Mouse (Mus musculus) testis, postnatal 10 days (tissue): ENCODE data around the gene Gm36028.

Experiments
- DNase-seq: peaks from one replicate; pipeline ENCODE4 v3.0.0; 2021; ENCODE audit warnings: low spot score

Gene Gm36028

DNA sequence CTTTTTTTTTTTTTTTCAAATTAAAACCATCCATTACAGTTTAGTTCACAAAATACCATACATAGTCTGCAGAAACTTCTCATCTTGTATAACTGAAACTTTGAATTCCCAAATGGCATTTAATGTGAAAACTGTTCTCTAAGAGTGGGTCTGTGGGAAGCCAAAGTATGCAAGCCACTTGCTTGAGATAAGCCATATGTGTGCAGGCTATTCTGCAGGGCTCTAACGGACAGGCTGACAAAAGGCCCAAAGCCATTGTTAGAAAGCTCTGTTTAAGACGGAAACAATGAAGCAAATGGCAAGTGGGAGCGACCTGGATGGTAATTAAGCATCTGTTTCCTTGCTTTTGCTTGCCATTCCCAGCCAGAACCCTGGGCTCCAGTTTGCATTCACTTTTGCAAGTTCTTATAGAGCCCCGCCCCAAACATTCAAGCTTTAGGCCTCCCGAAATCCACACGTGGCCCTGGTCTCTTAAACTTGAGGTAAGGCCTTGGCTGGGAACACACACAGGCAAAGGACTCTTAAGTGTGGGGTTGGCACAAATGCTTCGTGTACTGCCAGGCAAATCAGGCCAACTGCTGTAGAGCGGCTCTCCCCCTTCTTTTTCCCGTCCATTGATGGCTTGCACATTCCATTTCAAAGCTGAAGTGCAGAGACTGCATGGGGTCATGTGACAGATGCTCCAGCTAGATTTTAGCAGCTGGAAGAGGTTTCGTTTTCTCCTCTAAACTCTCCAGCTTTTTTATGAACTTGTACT is 51.9 kb downstream of the Gm36028 start:
- DNase-seq = no peak

DNA sequence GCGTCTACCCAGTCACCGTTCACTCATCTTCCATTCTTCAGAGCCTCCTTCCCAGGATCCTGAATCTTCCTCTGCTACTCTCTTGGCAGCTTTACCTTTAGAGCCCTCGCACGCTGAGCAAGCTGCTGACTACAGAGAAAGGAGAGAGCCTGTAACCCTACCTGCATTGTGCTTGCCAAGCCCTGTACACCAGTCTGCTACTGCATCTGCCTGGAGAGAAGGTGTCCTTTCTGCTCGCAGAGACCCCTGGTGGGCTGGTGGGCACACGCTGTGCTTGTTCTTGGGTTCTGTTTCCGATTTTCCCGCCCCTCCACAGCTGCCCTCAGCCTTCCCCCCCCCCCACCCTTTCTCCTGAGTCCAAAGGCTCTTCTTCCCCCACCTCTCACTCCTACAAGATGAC is 53.7 kb downstream of the Gm36028 start:
- DNase-seq = no peak

DNA sequence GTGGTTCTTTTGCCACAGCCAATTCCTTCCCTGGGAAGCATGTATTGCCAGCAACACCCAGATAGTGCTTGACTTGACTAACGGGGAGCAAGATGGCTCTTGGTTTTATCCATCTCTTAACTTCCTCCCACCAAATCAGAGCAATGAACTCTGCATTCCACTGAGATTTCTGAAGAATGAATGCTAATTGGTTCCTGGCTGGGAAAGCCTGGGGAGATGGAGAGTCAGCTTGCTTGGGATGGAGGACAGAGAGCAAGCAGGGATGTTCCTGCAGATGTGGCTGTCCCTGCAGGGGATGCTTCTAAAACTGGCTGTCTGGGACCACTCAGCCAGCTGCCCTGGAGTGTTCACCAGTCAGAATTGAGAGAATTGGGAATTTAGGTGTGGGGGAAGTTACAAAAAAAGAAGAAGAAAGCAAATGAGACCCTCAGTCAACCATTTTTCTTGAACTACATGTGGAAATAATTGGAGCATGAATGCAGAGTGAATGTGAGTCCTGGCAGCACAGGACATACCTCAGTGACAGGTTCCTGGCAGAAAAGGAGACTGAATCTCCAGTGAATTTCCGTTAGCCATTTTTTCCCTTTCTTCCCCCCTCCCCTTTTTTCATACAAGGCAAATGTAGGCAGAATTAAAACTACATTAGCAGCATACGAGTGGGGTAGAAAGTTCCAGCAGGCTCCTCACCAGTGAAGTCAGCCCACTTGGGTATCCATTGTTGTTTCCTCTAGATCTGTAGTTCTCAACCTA is 55.0 kb downstream of the Gm36028 start:
- no peak for DNase-seq

DNA sequence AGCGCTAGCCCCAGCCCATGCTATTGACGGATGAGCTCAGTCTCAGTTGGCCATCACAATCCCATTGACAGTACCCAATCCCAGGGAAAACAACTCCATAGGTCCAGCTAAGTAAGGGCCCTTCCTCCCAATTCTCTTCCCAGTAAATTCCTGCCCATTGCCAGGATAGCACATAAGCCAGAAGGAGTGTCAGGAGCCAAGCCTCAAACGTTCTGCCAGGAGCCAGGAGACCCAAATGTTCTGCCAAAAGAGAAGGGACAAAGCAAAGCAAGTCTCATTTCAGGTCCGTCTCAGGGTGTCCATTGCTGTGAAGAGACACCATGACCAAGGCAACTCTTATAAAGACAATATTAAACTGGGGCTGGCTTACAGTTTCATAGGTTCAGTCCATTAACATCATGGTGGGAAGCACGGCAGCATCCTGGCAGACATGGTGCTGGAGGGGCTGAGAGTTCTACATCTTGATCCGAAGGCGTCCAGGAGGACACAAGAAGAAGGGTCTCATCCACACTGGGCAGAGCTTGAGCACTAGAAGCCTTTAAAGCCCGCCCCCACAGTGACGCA is 57.5 kb downstream of the Gm36028 start:
- no peak for DNase-seq

DNA sequence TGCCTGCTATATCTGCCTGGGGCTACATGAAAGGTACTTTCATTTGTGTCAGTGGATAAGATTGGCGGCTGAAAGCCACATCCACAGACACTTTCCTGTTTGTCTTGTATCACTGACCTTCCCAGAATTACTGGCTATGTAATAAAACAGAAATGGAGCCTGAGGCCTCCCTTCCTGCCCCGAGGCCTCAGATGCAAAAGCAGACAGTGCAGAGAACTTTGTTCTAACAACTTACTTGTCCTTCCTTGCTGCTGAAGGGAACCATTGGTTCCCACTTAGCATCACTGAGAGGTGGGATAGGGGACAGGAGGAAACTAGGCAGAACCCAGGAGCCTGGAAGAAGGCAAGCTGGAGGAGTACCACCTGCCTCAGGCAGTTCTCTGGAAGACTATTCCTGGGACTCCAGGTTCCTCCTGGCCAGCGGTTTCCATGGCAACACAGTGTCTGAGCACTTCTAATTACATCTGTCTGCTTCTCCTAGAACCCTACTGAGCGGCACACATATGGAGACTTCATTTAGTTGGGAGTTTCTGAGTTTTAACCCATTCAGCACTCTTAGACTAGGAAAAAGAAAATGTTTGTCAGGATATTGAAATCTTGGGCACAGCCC is 58.2 kb downstream of the Gm36028 start:
- DNase-seq = no peak

DNA sequence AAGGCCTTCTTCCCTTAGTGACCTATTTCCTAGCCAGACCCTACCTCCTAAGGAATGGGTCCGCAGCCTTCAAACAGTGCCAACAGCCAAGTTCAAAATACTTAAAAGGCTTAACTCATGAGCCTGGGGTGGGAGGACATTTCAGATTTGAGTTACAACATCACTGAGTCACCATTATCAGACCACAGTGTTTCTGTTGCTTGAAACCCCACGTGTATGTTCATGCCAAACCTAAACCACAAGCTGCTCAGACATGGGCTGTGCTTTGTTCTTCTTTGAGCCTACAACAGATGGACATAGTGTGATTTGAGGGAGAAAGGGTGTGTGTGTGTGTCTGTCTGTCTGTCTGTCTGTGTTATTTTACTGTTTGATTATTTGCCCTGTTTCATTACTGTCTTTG is 59.8 kb downstream of the Gm36028 start:
- DNase-seq = no peak
